Mouse (Mus musculus): ENCODE data around the gene Hjurp.

Gene Hjurp

DNA sequence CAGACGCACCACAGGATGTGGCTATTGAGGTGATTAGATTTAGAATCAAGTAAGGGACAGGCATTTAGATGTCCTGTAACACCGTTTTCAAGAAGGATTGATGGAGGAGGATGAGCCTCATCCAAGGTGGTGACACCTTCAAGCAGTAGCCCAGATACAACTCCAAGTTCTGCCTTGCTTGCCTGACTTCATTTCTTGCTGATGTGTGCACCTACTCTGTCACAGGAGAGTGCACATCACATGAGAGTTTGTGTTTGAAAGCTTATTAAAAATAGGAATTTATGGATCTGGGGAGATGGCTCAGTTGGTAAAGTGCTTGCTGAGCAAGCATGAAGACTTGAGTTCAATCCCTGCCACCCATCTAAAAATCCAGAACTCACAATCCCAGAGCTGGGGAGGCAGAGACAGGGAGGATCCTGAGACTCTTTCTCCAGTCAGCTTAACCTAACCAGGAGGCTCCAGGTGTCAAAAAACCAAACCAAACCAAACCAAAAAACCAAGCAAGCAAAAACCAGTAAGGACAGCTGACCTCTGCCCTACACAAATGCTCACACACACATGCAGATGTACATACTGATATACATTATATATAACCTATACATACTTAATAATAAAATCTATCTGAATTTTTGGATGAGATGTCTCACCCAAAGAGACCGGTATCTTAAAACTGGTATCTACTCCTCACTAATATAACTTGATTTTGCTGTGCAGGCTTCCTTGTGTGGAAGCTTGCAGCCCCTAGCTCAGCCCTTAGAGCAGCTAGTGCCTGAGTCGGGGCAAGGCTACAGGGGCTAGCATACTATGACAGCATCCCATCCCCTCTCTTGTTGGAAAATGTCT lies 21.5 kb upstream of the Hjurp start:
- in situ Hi-C loops (cut with MboI; ENCODE audit: unreplicated experiment in 2 of 2), result loop anchor here (25.0 kb wide), 4 partner anchors 537 to 1687 kb away; partner anchors contain the start of gene Atg16l1 (in 1 of the 2)

DNA sequence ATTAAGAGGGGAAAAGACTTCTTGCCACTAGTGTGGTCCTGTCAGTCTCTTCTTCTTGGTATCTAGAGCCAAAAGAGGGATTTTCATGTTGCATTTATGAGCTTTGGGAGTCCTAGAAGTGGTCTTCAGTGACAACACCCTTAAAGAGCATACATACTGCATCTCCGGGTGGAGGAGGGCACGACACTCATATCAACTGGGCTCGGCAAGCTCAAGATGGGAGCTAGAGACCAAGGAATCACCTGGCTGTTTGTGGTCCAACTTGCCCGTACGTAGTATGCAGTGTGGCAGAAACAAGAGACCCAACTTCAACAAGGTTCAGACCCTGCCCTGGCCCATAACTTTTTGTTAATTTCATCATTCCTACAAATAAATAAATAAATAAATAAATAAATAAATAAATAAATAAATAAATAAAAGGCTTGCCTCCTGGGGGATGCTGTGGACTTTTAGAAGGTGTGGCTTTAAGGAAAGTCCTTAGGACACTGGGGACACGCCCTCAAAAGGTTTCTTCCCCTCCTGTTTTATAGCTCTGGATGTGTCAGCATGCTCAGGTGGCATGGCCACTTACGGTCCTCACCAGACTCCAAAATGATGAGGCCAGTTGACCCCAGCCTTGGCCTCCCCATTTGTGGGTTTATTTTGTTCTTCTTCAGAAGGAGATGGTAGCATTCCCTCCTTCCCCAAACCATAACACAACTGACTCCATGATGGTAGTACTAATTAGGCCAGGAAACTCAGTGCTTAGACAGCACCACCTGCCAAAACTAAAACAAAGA lies 20.2 kb upstream of the Hjurp start:
- in situ Hi-C loops (cut with MboI; ENCODE audit: unreplicated experiment in 2 of 2), result loop anchor here (25.0 kb wide), 4 partner anchors 535 to 1685 kb away; partner anchors contain the start of gene Atg16l1 (in 1 of the 2)

DNA sequence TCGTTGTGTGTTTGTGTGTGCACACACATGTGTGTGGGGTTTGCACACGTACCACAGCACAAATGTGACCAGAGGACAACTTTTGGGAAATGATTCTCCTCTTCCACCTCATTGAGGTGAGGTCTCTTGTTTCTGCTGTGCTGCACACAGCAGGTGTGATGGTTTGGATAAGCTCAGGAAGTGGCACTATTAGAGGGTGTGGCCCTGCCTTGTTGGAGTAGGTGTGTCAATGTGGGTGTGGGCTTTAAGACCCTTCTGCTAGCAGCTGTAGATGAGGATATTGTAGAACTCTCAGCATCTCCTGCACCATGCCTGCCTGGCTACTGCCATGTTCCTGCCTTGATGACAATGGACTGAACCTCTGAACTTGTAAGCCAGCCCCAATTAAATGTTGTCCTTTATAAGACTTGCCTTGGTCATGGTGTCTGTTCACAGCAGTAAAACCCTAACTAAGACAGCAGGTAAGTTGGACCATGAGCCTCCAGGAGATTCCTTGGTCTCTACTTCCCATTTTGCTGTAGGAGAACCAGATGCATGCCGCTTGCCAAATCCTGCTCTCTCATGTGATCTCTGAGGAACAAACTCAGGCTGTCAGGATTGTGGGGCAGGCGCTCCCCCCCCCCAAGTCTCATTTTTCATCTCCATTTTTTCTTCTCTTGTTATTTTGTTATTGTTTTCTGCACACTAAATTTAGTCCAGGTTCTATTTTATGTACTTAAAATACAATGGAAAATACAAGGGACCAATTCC lies 18.9 kb upstream of the Hjurp start:
- in situ Hi-C loops (cut with MboI; ENCODE audit: unreplicated experiment in 2 of 2), result loop anchor here (25.0 kb wide), 4 partner anchors 534 to 1684 kb away; partner anchors contain the start of gene Atg16l1 (in 1 of the 2)

DNA sequence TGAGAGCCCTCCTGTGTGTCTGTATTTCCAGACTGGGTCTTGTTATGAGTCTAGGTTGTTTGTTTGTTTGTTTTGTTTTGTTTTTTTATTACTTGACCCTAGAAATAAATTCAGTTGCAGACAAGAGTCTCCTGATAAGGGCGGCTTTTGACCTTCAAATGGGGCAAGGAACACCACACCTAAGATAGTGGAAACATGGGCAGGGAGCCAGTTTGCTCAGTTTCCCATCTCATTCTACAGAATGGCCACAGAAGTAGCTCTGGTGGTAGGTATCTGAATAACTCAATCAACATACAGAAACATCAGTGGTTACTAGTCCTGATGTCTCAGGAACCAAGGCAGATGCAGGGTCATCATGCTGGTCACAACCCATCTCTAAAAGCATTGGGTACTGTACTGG lies 17.2 kb upstream of the Hjurp start:
- in situ Hi-C loops (cut with MboI; ENCODE audit: unreplicated experiment in 2 of 2), result loop anchor here (25.0 kb wide), 4 partner anchors 532 to 1682 kb away; partner anchors contain the start of gene Atg16l1 (in 1 of the 2)

DNA sequence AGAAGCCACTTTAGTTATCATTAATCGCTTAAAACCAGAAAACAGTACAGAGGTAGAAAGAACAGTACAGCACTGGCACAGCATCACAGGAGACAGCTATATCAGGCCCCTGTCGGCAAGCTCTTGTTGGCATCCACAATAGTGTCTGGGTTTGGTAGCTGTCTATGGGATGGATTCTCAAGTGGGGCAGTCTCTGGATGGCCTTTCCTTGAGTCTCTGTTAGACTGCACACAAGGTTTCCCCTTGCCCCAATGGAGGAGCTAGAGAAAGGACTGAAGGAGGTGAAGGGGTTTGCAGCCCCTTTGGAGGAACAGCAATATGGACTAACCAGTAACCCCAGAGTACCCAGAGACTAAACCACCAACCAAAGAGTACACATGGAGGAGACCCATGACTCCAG lies 14.6 kb upstream of the Hjurp start:
- in situ Hi-C loops (cut with MboI; ENCODE audit: unreplicated experiment in 2 of 2), result loop anchor here (25.0 kb wide), 4 partner anchors 530 to 1680 kb away; partner anchors contain the start of gene Atg16l1 (in 1 of the 2)

DNA sequence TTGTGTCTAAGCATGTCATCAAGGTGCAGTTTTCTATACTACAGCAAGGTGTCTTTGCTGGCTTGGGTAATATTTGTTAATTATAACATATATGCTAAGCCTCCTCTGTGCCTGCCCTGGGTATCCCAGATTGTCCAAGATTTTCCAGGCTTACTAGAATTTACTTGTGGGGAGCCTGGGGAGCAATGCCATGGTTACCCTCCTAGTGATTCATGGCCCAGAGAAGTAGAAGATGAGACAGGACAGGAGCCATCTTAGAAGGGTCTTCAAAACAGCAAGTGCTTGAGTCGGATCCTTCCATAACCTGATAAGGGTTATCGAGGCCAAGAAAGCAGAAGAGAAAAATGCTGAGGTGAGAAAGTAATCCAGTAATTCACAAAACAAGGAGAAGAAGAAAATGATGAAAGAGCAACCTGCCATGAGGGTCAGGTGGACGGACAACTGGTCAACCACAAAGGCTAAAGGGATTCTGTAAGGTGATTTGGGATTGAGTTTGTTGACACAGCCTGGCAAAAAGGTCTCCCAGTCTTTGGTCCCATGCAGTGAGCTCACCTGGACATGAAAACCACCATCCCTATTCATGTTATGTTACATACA lies 14.1 kb upstream of the Hjurp start:
- in situ Hi-C loops (cut with MboI; ENCODE audit: unreplicated experiment in 2 of 2), result loop anchor here (25.0 kb wide), 4 partner anchors 529 to 1679 kb away; partner anchors contain the start of gene Atg16l1 (in 1 of the 2)

DNA sequence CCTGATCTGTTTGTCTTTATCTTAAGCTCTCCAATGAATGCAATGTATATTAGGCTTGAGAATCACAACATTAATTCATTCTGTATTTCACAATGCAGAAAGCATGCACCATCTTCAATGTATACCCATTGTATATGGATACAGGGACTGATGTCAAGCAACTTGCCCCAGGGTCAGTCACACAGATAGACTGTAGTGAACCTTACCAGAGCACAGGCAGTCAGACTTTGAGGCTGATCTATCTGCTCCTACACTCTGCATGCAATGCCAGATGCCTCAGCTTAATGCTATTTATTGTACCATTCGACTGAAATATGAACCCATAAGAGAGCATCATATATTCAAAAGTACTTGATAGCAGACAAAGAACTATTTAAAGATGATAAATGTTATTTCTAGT lies 13.1 kb upstream of the Hjurp start:
- in situ Hi-C loops (cut with MboI; ENCODE audit: unreplicated experiment in 2 of 2), result loop anchor here (25.0 kb wide), 4 partner anchors 528 to 1678 kb away; partner anchors contain the start of gene Atg16l1 (in 1 of the 2)

DNA sequence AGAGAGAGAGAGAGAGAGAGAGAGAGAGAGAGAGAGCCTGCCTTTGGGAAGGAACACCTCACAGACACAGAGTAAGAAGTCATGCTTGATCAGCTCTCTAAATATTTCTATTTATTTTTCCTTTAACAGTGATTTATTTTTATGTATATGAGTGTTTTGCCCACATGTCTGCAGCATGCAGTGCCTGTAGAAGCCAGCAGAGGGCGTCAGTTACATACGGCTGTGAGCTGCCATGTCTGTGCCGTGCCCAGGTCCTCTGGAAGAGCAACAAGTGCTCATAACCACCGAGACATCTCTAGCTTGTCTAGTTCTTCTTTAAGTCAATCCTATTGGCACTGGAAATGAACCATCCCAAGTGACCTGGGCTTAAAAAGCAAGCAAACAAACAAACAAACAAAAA lies 12.5 kb upstream of the Hjurp start:
- in situ Hi-C loops (cut with MboI; ENCODE audit: unreplicated experiment in 2 of 2), result loop anchor here (10.0 to 25.0 kb wide), 6 partner anchors 145 to 1678 kb away; partner anchors contain the start of genes Atg16l1 (in 1 of the 2) and Usp40 (in 1 of the 2)

DNA sequence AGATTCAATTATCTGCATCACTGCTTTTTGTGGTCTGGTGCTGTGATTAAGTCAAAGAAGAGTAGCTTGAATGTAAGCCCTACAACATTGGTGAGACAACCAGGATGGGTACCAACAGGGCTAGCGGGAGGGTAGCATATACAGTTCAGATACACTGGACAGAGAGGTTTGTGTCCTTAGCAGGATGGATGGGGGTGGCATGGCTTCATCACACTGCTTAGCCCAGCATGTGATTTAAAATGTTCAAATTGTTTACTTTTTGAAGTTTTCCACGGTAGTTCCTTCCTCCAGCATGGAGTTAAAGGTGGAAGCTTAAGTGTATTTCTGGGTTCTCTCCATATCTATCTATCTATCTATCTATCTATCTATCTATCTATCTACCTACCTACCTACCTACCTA lies 11.7 kb upstream of the Hjurp start:
- in situ Hi-C loops (cut with MboI; ENCODE audit: unreplicated experiment in 2 of 2), result loop anchor here (10.0 to 25.0 kb wide), 6 partner anchors 144 to 1677 kb away; partner anchors contain the start of genes Atg16l1 (in 1 of the 2) and Usp40 (in 1 of the 2)

DNA sequence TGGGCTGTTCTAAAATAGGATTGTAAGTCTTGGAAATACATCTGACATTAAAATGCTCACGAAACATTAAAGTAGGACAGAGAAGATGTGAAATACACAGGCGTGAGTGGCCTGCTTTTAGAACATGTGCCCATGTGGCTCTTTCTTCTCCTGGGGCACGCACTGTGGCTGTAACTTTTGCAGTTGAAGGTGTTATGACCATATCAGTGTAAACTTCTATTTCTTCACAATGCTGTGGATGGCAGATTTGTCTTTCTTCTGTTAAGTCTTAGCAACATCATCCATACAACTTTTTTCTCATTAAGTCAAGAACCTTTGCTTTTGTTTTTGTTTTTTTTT lies 11.3 kb upstream of the Hjurp start:
- in situ Hi-C loops (cut with MboI; ENCODE audit: unreplicated experiment in 2 of 2), result loop anchor here (10.0 to 25.0 kb wide), 6 partner anchors 144 to 1676 kb away; partner anchors contain the start of genes Atg16l1 (in 1 of the 2) and Usp40 (in 1 of the 2)

DNA sequence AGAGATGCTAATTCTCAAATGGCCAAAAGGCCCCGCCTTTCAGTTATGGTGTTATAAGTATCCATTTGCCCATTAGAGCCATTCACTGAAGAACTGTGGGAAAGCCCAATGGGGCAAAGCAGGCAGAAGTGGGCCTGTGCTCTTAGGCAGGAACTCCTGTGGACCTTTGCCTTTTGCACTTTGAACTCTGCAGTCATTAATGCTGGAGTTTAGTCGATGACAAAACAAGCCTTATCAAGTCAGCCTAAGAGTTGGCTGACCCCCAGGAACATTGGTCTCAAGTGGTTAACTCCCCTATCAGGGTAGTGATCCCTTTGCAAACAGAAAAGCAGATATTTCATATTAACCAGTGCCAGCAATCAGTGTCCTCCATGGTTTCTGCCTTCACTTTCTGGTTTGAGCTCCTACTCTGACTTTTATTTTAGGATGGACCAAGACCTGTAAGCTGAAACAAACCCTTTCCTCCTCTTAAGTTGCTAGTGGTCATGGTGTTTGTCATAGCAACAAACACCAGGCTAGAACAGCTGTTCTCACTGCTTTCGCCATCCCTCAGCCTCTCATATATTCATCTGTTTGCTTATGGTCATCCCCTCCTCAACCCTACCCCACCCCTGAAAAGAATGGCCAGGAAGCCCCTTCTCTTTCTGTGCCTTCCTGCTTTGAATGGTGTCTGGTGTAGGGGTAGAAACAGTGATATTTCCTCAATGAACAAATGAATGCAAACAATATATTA lies 10.8 kb upstream of the Hjurp start:
- in situ Hi-C loops (cut with MboI; ENCODE audit: unreplicated experiment in 2 of 2), result loop anchor here (10.0 to 25.0 kb wide), 6 partner anchors 143 to 1676 kb away; partner anchors contain the start of genes Atg16l1 (in 1 of the 2) and Usp40 (in 1 of the 2)

DNA sequence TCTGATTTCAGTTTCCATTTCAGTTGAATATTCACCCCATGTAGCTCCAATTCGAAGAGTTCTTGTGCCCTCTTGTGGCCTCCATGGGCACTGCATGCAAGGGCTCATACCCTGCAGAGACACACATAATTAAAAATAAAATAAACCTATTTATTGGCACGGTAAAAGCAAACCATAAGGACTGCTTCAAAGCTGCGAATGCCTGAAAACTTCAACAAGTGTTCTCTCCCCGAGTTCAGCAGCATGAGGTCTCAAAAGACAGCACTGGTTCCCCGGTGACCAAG lies 10.2 kb upstream of the Hjurp start:
- in situ Hi-C loops (cut with MboI; ENCODE audit: unreplicated experiment in 2 of 2), result loop anchor here (10.0 to 25.0 kb wide), 6 partner anchors 143 to 1675 kb away; partner anchors contain the start of genes Atg16l1 (in 1 of the 2) and Usp40 (in 1 of the 2)

DNA sequence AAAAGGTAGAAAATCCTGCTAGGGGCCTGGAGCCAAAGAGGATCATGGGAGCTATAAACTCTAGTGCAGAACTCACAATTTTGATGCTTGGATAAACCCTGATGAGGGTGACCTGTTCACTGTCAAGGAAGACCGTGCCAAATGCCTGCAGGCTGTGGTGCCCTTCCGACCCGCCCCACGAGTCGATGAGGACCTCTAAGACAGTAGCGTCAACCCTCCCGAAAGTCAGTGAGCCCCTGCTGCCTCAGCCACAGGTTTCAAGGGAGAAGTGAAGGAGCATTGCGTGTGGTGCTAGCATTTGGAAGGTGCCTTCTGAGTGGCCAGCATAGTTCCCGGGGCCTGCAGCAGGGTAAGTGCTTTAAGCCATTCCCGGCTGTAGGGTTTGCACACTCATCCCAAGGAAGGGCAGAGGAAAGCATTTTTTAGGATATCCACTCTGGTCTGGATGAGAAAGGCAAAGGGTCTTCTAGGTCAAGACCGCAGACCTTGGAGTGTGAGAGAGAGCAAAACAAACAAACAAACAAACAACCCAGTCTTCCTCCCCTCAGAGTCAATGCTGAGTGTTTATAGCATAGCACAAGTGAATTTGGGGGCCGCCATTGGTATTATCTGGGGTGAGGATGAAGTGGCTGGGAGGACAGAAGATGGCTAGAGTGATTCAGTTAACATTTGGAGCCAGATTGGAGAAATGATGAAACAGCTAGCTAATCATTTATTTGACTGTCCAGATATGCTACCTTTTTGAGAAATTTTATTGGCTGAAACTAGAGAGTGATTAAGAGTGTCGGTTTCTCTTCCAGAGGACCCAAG lies 9.7 kb upstream of the Hjurp start:
- in situ Hi-C loops (cut with MboI; ENCODE audit: unreplicated experiment in 2 of 2), result loop anchor here (10.0 to 25.0 kb wide), 6 partner anchors 142 to 1675 kb away; partner anchors contain the start of genes Atg16l1 (in 1 of the 2) and Usp40 (in 1 of the 2)

DNA sequence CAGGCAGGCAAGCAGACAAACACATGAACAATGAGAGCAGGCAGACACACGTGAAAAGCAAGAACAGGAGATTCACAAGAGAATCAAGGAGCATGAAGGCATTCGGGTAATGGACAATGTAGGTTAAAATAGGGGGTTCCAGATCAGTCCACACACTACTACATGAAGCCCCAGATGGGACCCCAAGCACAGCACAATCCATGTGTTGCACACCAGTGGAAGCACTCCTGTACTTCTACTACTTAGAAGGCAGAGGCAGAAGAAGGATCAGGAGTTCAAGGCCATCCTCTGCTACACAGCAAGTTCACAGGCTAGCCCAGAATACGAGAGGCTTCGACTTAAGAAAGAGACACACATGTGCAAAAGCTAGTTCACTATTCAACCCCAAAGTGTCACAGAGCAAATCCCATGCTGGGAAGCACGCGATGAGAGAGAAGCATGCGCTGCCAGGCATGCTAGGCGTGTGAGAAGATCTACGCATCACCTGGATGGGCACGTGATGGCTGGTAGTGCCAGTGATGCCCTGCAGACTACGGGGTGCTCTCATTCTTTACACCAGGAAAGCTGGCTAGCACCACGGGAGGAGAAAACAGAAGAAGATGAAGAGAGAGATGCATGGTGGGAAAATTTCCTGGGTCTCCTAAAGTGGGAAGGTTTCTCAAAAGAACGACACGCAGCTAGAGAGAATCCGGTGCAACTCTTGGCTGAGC lies 8.9 kb upstream of the Hjurp start:
- in situ Hi-C loops (cut with MboI; ENCODE audit: unreplicated experiment in 2 of 2), result loop anchor here (10.0 to 25.0 kb wide), 6 partner anchors 141 to 1674 kb away; partner anchors contain the start of genes Atg16l1 (in 1 of the 2) and Usp40 (in 1 of the 2)

DNA sequence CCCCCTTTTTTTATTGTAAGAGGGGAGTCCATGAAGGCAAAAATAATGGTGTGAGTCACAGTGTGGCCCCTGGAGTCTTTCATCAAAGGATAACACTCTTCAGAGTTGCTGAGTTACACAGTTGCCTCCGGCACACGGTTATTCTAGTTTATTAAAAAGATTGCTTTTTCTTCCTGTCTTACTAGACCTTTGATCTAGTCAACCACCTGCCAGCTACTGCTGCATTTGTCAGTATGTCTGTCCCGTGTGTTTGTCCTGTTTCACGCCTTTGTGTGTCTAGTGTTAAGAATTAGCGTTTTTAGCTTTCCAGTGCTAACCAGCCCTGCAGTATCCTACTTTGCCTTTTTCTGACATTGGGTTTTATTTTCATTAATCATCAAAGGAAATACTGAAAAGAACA lies 8.2 kb upstream of the Hjurp start:
- in situ Hi-C loops (cut with MboI; ENCODE audit: unreplicated experiment in 2 of 2), result loop anchor here (10.0 to 25.0 kb wide), 6 partner anchors 141 to 1673 kb away; partner anchors contain the start of genes Atg16l1 (in 1 of the 2) and Usp40 (in 1 of the 2)

DNA sequence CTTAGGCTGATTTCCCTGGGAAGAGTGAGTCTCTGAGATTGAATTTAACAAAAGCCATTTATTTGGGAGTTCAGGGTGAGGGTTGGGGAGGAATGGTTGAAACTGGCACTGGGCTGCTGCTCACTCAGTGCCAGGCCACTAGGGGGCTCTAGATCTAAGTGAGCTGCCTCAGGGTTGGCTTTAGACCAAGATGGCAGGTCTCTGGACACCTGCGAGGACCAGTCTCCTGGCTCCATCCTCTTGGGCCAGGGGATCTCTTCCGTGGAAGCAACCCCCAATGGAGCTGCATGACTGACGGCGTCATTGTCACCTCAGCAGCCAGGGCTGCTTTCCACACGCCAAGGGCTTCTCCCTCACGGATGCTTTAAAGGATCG lies 7.5 kb upstream of the Hjurp start:
- in situ Hi-C loops (cut with MboI; ENCODE audit: unreplicated experiment in 2 of 2), result loop anchor here (5.0 to 25.0 kb wide), 7 partner anchors 133 to 1673 kb away; partner anchors contain the start of genes Atg16l1 (in 1 of the 2) and Usp40 (in 1 of the 2)

Measured in v-Abl transformed pro-B cells (cell line).